Mouse (Mus musculus) layer of hippocampus, postnatal 25 days (tissue): Measurements from ENCODE around the gene Lipc. TPM values are rescaled to one million over a fixed set of nuclear protein-coding genes. Genes with fewer than 3 reads are reported as not detected.

ENCODE experiments used
- DNase-seq, 2 experiments: peaks; one replicate each; pipeline ENCODE4 v3.0.0; 2022; ENCODE audit warnings: mixed read lengths in 2 of 2, low spot score in 1 of 2; ENCODE audit errors: extremely low spot score in 1 of 2
- microRNA-seq, 2 experiments: library from miRNA; unstranded; fragments of <30 nt; microRNA quantifications; one replicate each; pipeline ENCODE4 v1.2.0; 2021
- total RNA-seq, 2 experiments: library from RNA; stranded (reverse); gene quantifications; 2 replicates each; pipeline ENCODE4 v1.2.3; 2021

Gene Lipc
- total RNA-seq, 2 experiments from 2014 or later, result 0.20 to 0.28 TPM

- DNase-seq, result no peak
These were observed 200.4 kb downstream of the Lipc start for GRCm38 (mm10) chr9:70751504-70752222.

Small RNA genes lying within 50 kb of the gene (microRNA-seq; reads per million reads assigned to microRNA genes)
- 0 reads per million in 2 experiments for gene Gm25149

Other genes starting within 250 kb of the Lipc start
- gene Aqp9, start 216.5 kb upstream of the Lipc start, total RNA-seq, result 1 to 10 TPM; 2.7 to 3.4 TPM